Mouse (Mus musculus) hindbrain, embryonic 14.5 days (tissue): ENCODE measurements around the gene Olfr187. TPM values are rescaled to one million over a fixed set of nuclear protein-coding genes. Genes with fewer than 3 reads are reported as not detected.

Source experiments
- ATAC-seq: fragments of 200-750 bp; cut with Nextera tagmentation; 2 replicates; pipeline ENCODE4 v1.8.0; 2017; ENCODE audit warnings: moderate number of reproducible peaks, mild to moderate bottlenecking, moderate TSS enrichment, moderate library complexity; ENCODE audit not compliant: low FRiP score
- DNase-seq: peaks from one replicate; pipeline ENCODE4 v3.0.0-alpha.2; 2015; ENCODE audit warnings: low spot score
- H3K27ac ChIP-seq: fragments of 300-500 bp; sonication (generic); 2 replicates; pipeline ENCODE4 v1.5.1; 2014; ENCODE audit warnings: mild to moderate bottlenecking, moderate library complexity
- H3K27me3 ChIP-seq: fragments of 300-500 bp; sonication (generic); 2 replicates; pipeline ENCODE4 v1.6.1; 2014; ENCODE audit warnings: mild to moderate bottlenecking, low read length, mixed read lengths; ENCODE audit not compliant: control insufficient read depth, insufficient read depth
- H3K36me3 ChIP-seq: fragments of 300-500 bp; sonication (generic); replicated peaks from 2 replicates; pipeline ENCODE4 v1.6.1; 2014; ENCODE audit not compliant: control insufficient read depth, insufficient read depth
- H3K4me1 ChIP-seq: fragments of 300-500 bp; sonication (generic); replicated peaks from 2 replicates; pipeline ENCODE4 v1.6.1; 2014; ENCODE audit warnings: antibody characterized with exemption, low read length, mixed read lengths; ENCODE audit not compliant: control insufficient read depth, insufficient read depth
- H3K4me2 ChIP-seq: fragments of 300-500 bp; sonication (generic); replicated peaks from 2 replicates; pipeline ENCODE4 v1.6.1; 2014; ENCODE audit warnings: mild to moderate bottlenecking, moderate library complexity
- H3K4me3 ChIP-seq: fragments of 300-500 bp; sonication (generic); replicated peaks from 2 replicates; pipeline ENCODE4 v1.5.1; 2014; ENCODE audit warnings: mild to moderate bottlenecking, low read length
- H3K9ac ChIP-seq: fragments of 300-500 bp; sonication (generic); 2 replicates; pipeline ENCODE4 v1.6.1; 2014
- H3K9me3 ChIP-seq: fragments of 300-500 bp; sonication (generic); 2 replicates; pipeline ENCODE4 v1.6.1; 2016; ENCODE audit warnings: low read length; ENCODE audit not compliant: control insufficient read depth
- WGBS: fragments of 180-500 bp; shearing (Covaris S2); extraction: QIAGEN DNeasy Blood & Tissue Kit; methylation state at CpG from one replicate; pipeline ENCODE4 v1.1.7; 2014; 5-methylcytosine and 5-hydroxymethylcytosine counted together
- polyA plus RNA-seq: library from polyadenylated mRNA; unstranded; fragments of >200 nt; fragmentation: Nextera tagmentation; extraction: Ambion mirVana; gene quantifications from 2 replicates; pipeline ENCODE4 v1.2.1, GENCODE M21; 2014

Gene Olfr187
- polyA plus RNA-seq, 1 experiment from 2014 or later = not detected

- no peaks in the 10 kb centered on the region for H3K27me3 ChIP-seq
- no peak within 1 kb of the TSS for H3K9ac ChIP-seq
- no peaks in the 10 kb centered on the region for H3K4me1 ChIP-seq
- DNase-seq (no peak), ATAC-seq (no peak)
- H3K4me2 ChIP-seq = no peak within 1 kb of the TSS
- 95% methylated on average over 4 of the region's 4 CpGs for WGBS
- H3K9me3 ChIP-seq = no peaks in the 10 kb centered on the region
- H3K27ac ChIP-seq = no peak within 1 kb of the TSS
- no peaks in the 10 kb centered on the region for H3K36me3 ChIP-seq
- H3K4me3 ChIP-seq = no peak within 1 kb of the TSS
These were observed 9.4 kb downstream of the Olfr187 start, which contains the start of gene Olfr186 for GRCm38 (mm10) chr16:59030191-59030590. TSS of gene Olfr186 (minus strand) at chr16:59030291.

DNA sequence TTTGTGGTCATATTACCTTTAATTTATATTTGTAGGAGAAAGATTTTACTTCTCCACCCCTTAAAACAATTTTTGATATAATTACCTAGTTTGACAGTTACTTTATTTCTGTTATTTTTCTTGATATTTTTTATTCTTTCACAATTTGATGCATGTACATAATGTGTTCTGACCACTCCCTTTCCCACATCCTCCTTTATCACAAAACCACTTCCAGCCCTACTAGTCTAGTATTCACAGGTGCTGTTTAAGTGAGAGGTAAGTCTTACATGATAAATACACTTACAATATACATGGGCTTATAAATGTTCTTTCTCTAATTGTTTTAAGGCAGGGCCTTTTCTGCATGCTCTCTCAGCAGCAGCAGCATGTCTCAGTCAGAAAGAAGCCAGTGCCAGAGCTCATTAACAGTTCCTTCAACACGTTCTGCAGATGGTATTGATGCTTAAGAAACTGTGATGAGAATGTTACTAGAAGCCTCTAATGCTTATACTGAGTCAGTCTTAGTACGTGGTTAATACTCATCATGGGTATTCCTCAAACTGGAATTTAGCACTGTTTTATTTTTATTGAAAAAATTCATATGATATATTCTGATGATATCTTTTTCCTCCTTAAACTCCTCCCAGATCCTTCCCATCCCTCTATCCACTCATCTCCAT lies 26.1 kb downstream of the Olfr187 start:
- H3K36me3 ChIP-seq = no peaks in the 10 kb centered on the region
- no peak overlapping the region for H3K4me3 ChIP-seq
- no peaks in the 10 kb centered on the region for H3K9me3 ChIP-seq
- ATAC-seq (no peak), DNase-seq (no peak)
- no peak overlapping the region for H3K9ac ChIP-seq
- 75% methylated on average over 2 of the region's 2 CpGs for WGBS
- no peak overlapping the region for H3K27ac ChIP-seq
- H3K4me1 ChIP-seq = no peaks in the 10 kb centered on the region
- no peak overlapping the region for H3K4me2 ChIP-seq
- H3K27me3 ChIP-seq = no peaks in the 10 kb centered on the region

GRCm38 (mm10) chr16:59007146-59007545 lies 32.4 kb downstream of the Olfr187 start:
- Histone ChIP-seq H3K27me3 (no peaks in the 10 kb centered on the region), H3K4me2 (no peak overlapping the region), H3K9me3 (no peaks in the 10 kb centered on the region), H3K4me3 (no peak overlapping the region), H3K27ac (no peak overlapping the region), H3K9ac (no peak overlapping the region), H3K36me3 (no peaks in the 10 kb centered on the region), H3K4me1 (no peaks in the 10 kb centered on the region)
- no peak for ATAC-seq
- DNase-seq = no peak

- ATAC-seq (no peak), DNase-seq (no peak)
- no peaks in the 10 kb centered on the region for H3K9me3 ChIP-seq
- no peak within 1 kb of the TSS for H3K4me3 ChIP-seq
- no peak within 1 kb of the TSS for H3K27ac ChIP-seq
- H3K9ac ChIP-seq = no peak within 1 kb of the TSS
- no peaks in the 10 kb centered on the region for H3K27me3 ChIP-seq
- no peaks in the 10 kb centered on the region for H3K36me3 ChIP-seq
- H3K4me2 ChIP-seq = no peak within 1 kb of the TSS
- WGBS = 77% methylated on average over 2 of the region's 2 CpGs
- no peaks in the 10 kb centered on the region for H3K4me1 ChIP-seq
These were observed 44.5 kb downstream of the Olfr187 start, which contains the start of gene Olfr183 for GRCm38 (mm10) chr16:58995057-58995456. TSS of gene Olfr183 (plus strand) at chr16:58995357.

Other genes starting within 250 kb of the Olfr187 start
- not detected in 2 replicates for gene Olfr173, start 239.5 kb downstream of the Olfr187 start, polyA plus RNA-seq
- not detected in 2 replicates for gene Olfr175-ps1, start 213.0 kb downstream of the Olfr187 start, polyA plus RNA-seq
- gene Olfr177, start 165.0 kb downstream of the Olfr187 start, polyA plus RNA-seq = not detected in 2 replicates
- not detected in 2 replicates for gene Olfr178, start 147.7 kb downstream of the Olfr187 start, polyA plus RNA-seq
- not detected in 2 replicates for gene Olfr181, start 111.0 kb downstream of the Olfr187 start, polyA plus RNA-seq
- not detected in 2 replicates for gene Olfr180, start 110.4 kb downstream of the Olfr187 start, polyA plus RNA-seq
- gene Olfr183, start 44.4 kb downstream of the Olfr187 start, polyA plus RNA-seq = not detected in 2 replicates
- not detected in 2 replicates for gene Olfr186, start 9.5 kb downstream of the Olfr187 start, polyA plus RNA-seq
- not detected in 2 replicates for gene Olfr190, start 38.2 kb upstream of the Olfr187 start, polyA plus RNA-seq
- gene Olfr191, start 50.1 kb upstream of the Olfr187 start, polyA plus RNA-seq = not detected in 2 replicates
- not detected in 2 replicates for gene Olfr193, start 72.1 kb upstream of the Olfr187 start, polyA plus RNA-seq
- not detected in 2 replicates for gene Olfr194, start 81.3 kb upstream of the Olfr187 start, polyA plus RNA-seq
- gene Olfr195, start 107.3 kb upstream of the Olfr187 start, polyA plus RNA-seq = not detected in 2 replicates
- not detected in 2 replicates for gene Olfr196, start 130.7 kb upstream of the Olfr187 start, polyA plus RNA-seq
- not detected in 2 replicates for gene Olfr198, start 163.8 kb upstream of the Olfr187 start, polyA plus RNA-seq
- not detected in 2 replicates for gene Olfr199, start 180.0 kb upstream of the Olfr187 start, polyA plus RNA-seq
- not detected in 2 replicates for gene Olfr201, start 232.9 kb upstream of the Olfr187 start, polyA plus RNA-seq
- gene Olfr202, start 247.0 kb upstream of the Olfr187 start, polyA plus RNA-seq = not detected in 2 replicates